Mouse (Mus musculus) ES-Bruce4 (cell line): ENCODE results near the gene Rabggtb. TPM values are rescaled to one million over a fixed set of nuclear protein-coding genes. Genes with fewer than 3 reads are reported as not detected.

Experiments used
- H3K27ac ChIP-seq: 2 replicates; pipeline ENCODE4 v1.5.1; 2012; ENCODE audit warnings: low read length, inconsistent platforms; ENCODE audit not compliant: insufficient read depth
- H3K27me3 ChIP-seq: 2 replicates; pipeline ENCODE4 v1.6.1; 2012; ENCODE audit warnings: mild to moderate bottlenecking, low read length, inconsistent platforms; ENCODE audit not compliant: control insufficient read depth, poor library complexity, insufficient read depth, severe bottlenecking
- H3K36me3 ChIP-seq: 2 replicates; pipeline ENCODE4 v1.6.1; 2012; ENCODE audit warnings: inconsistent platforms, mild to moderate bottlenecking, low read length, moderate library complexity; ENCODE audit not compliant: control insufficient read depth, poor library complexity, insufficient read depth, severe bottlenecking
- H3K4me1 ChIP-seq: one replicate; pipeline ENCODE4 v1.8.1; 2011; ENCODE audit warnings: low read length; ENCODE audit not compliant: control insufficient read depth, insufficient read depth
- H3K4me3 ChIP-seq: 2 replicates; pipeline ENCODE4 v1.5.1; 2011; ENCODE audit warnings: low read depth, mild to moderate bottlenecking, low read length
- H3K9ac ChIP-seq: 2 replicates; pipeline ENCODE4 v1.6.1; 2012; ENCODE audit warnings: low read depth, mild to moderate bottlenecking, inconsistent platforms; ENCODE audit not compliant: poor library complexity, severe bottlenecking
- H3K9me3 ChIP-seq: replicated peaks from 2 replicates; pipeline ENCODE4 v1.6.1; 2012; ENCODE audit warnings: mild to moderate bottlenecking, low read length, inconsistent platforms; ENCODE audit not compliant: control insufficient read depth, poor library complexity, insufficient read depth, severe bottlenecking
- CTCF ChIP-seq: IDR thresholded peaks from one replicate; pipeline ENCODE4 v1.8.1; 2011; ENCODE audit warnings: low read depth, low read length
- EP300 ChIP-seq: IDR thresholded peaks from 2 replicates; pipeline ENCODE4 v1.6.1; 2011; ENCODE audit warnings: low read depth, low read length; ENCODE audit not compliant: insufficient read depth
- POLR2A ChIP-seq: IDR thresholded peaks from one replicate; pipeline ENCODE4 v1.8.1; 2011; ENCODE audit warnings: low read length; ENCODE audit not compliant: insufficient read depth
- polyA plus RNA-seq: library from polyadenylated mRNA; stranded (reverse); fragments of >200 nt; gene quantifications from 2 replicates; pipeline ENCODE4 v1.2.4, GENCODE M21; 2011; ENCODE audit warnings: low read depth; ENCODE audit not compliant: missing spikeins, insufficient read depth, insufficient read length

Rabggtb gene
- polyA plus RNA-seq, 1 experiment = 140 TPM

DNA sequence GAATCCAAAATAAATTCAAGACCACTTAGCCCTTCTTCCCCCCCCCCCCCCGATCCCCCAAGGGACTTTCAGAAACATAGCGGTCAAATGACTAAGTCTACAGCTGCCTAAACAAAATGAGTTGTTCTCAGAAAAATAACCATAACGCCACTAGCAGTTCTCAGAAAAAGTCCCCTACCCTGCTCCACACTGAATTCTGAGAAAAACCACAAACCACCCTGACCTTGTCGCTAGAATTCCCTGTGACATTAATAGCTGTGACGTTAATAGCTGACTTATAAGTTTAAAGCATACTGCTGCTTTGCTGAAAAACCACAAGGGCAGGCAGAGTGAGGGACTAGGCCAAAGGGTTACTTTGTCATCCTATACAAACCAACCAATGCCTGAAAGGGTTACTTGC lies 45.1 kb upstream of the Rabggtb start:
- Histone ChIP-seq H3K36me3 (no peaks in the 10 kb centered on the region), H3K4me3 (no peak overlapping the region), H3K27me3 (no peaks in the 10 kb centered on the region), H3K27ac (no peak overlapping the region), H3K9me3 (peaks cover 10% of the 10 kb centered on the region), H3K4me1 (no peaks in the 10 kb centered on the region), H3K9ac (no peak overlapping the region)
- TF ChIP-seq EP300 = no peak
- no peak for TF ChIP-seq CTCF
- no peak for TF ChIP-seq POLR2A

DNA sequence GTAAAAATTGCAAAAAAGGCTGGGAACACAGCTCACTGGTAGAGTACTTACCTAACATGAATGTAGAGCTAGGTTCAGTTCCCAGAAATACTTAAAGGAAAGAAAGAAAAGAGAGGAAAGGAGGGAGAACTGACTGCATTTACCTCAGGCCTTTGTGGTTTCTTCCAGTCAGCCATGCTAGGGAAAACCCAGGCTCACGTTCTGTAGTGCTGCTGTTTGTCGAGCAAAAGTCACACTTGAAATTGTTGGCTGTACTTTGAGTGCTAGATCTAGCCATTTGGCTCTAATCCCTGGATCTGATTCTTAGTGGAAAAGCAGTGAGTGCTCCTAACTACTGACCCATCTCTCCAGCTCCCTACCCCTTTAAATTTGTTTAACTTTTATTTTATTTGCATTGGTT lies 35.4 kb upstream of the Rabggtb start:
- Histone ChIP-seq H3K4me3 (no peak overlapping the region), H3K9ac (no peak overlapping the region), H3K36me3 (no peaks in the 10 kb centered on the region), H3K4me1 (no peaks in the 10 kb centered on the region), H3K27me3 (no peaks in the 10 kb centered on the region), H3K27ac (no peak overlapping the region), H3K9me3 (no peaks in the 10 kb centered on the region)
- no peak for TF ChIP-seq EP300
- TF ChIP-seq POLR2A = no peak
- TF ChIP-seq CTCF = no peak

DNA sequence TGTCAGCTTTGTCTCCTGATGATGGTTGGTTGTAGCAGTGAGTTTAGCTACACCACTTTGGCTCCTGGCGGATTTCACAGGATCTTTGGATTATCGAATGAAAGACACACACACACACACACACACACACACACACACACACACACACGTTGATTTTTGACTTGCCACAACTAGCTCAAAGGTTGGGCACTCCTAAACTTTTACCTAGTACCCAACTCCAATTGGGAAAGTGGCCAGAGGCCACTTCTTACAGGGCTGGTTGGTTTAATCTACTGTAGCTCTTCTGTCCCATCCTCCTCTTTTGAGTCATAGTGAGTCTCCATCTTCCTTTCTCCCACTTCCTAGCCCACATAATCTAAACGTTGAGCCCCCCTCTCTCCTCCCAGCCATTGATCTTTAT lies 34.5 kb upstream of the Rabggtb start:
- no peaks in the 10 kb centered on the region for H3K27me3 ChIP-seq
- H3K4me1 ChIP-seq = no peaks in the 10 kb centered on the region
- TF ChIP-seq CTCF = no peak
- no peak for TF ChIP-seq EP300
- no peak for TF ChIP-seq POLR2A
- no peak overlapping the region for H3K27ac ChIP-seq
- no peak overlapping the region for H3K4me3 ChIP-seq
- H3K36me3 ChIP-seq = no peaks in the 10 kb centered on the region
- H3K9ac ChIP-seq = no peak overlapping the region
- H3K9me3 ChIP-seq = no peaks in the 10 kb centered on the region

DNA sequence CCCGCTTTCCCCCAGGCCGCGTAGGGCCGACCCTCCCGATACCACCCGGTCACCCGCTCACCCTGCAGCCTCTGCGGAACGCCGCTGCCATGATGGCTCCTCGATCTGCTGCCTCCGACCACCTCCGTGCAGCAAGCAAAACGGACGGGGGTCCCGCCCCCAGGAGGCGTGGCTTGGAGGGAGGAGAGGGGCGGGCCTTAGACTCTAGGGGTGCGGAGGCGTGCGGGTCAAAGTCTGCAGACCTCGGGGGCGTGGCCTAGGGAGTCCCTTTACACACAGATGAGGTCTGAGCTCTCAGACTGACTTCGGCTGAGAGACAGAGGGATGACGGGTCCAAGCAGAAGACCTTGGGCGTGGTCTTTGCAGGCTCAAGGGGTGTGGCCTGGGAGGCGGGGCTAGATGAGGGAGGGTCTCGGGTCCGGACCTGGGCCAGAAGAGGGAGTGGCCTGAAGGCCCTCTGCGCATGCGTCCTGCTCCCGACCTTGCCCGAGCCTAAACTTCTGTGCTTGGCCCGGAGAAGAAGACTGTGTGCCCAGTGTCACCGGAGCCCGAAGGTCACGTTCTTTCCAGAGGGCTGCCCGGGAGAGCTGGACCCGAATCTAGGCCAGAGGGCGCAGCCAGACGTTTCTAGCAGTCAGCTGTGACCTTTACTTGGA lies 31.7 kb upstream of the Rabggtb start, which contains the start of gene Acadm:
Acadm (minus strand) TSS at position 298 of the 656 bp plus-strand sequence.
- Histone ChIP-seq H3K36me3 (no peaks in the 10 kb centered on the region), H3K27ac (no peak within 1 kb of the TSS), H3K9ac (peak within 1 kb of the TSS; percentile 64), H3K27me3 (no peaks in the 10 kb centered on the region), H3K4me3 (peak within 1 kb of the TSS; percentile 93), H3K9me3 (no peaks in the 10 kb centered on the region), H3K4me1 (peaks cover 3% of the 10 kb centered on the region)
- TF ChIP-seq CTCF (no peak), POLR2A (peak; percentile 84), EP300 (no peak)

DNA sequence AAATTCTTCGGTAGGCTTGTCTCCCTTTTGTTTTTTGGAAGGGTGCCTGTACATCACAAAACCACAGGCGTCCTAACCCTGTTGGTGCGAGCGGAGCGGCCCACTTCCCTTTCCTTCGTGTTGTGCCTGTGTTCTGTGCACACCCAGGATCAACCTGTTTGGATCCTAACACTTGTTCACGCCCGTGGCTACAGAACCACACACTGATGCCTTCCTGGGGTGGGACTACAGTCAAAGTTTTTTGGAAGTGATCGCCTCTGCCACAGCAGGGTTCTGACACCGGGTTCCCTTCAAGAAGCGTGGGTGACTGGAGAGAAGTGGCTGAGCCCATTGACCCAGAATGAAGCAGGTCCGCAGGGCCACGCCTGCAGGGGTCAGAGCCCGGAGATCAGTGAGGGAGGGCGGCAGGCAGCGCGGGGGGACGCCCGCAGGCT lies 31.1 kb upstream of the Rabggtb start:
- peak overlapping the region; percentile 64 for H3K9ac ChIP-seq
- H3K4me3 ChIP-seq = peak overlapping the region; percentile 93
- peaks cover under 1% of the 10 kb centered on the region; the same call in 1 of the 2 replicates for H3K36me3 ChIP-seq
- no peak overlapping the region for H3K27ac ChIP-seq
- no peaks in the 10 kb centered on the region for H3K27me3 ChIP-seq
- H3K4me1 ChIP-seq = peaks cover 3% of the 10 kb centered on the region
- TF ChIP-seq POLR2A = no peak
- TF ChIP-seq CTCF = no peak
- no peak for TF ChIP-seq EP300
- H3K9me3 ChIP-seq = no peaks in the 10 kb centered on the region

DNA sequence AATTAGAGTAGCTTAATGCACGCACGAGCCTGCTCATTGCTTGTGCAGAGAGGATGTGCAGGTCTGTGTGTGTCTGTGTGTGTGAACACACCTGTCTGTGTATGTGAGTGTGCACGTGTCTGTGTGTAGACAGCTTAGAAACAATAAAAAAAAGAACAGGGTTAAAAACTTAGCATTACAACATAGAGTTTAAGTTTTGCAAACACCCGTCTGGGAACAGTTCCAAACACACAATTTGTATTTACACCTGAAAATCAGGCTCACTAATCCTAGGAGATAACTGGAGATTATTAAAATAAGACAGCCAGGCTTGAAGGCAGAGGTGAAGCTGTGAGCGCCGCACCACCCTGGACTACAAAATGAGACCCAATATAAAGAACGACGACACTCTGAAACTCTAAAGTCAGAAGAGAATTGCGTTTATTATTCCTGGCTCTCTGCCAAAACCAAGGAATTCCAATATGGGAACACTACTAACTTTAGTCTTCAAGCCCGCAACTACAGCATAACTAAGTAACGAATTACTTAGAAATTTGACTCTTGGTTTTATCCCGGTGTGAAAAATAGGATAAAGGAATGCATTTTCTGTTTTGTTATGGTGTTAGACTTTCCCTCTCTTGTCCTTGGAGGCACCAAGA lies 30.3 kb upstream of the Rabggtb start:
- Histone ChIP-seq H3K9ac (peak overlapping the region; percentile 64; the same call in 1 of the 2 replicates), H3K4me3 (no peak overlapping the region), H3K27ac (no peak overlapping the region), H3K36me3 (peaks cover 5% of the 10 kb centered on the region), H3K9me3 (no peaks in the 10 kb centered on the region), H3K27me3 (no peaks in the 10 kb centered on the region), H3K4me1 (peaks cover 3% of the 10 kb centered on the region)
- TF ChIP-seq EP300 (no peak), POLR2A (no peak), CTCF (no peak)
